ENCODE assay signal across 8 mouse cellular contexts in the genomic region with DNA sequence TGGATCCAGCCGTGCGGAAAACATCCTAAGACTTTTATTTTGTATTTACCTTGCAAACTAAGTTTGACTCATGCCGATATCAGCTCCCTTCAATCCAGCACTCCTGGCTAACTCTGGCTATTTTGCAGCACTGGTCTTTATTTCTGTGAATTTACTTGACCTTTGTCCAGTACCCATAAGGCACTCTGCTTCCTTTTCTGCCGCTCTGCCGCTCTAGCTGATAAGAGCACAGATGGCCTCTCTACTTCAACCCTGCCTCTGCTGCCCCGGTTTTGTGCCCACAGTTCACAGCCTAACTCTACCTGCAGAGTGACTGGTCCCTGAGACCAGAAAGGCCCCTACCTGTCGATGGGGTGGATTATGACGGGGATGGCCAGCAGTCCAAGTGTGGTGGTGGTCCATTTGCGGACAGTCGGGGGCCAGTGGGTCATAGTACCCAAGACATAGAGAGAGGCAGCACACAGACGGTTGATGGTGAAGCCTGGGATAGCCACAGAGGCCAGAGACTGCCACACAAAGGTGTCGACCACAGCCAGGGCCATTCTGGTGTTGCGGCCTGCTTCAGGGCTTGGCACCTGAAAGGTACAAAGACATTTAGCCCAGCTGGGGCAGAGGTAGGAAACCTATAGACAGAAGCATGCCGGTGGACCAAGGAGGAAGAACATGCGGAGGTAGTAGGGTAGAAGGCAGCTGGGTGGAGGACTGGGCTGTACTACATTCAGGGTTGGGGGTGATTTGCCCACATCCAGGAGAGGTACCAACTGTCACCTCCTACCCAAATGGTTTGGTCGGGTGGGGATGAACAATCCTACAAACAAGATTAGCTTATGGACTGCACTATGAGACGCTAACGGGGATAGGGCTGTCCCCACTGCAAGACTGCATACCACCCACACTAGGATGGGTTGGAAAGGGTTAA. TPM values are rescaled to one million over a fixed set of nuclear protein-coding genes. Genes with fewer than 3 reads are reported as not detected.
A peak's percentile ranks its signal among the peaks of the same experiment; 100 is the strongest.
DNase-seq lines count a peak whose midpoint lies in the region; ATAC-seq lines count a peak whose summit lies in the region.

No protein-coding gene starts in this region.

- H3K4me2 ChIP-seq in hindbrain, embryonic 13.5 days, result peak overlapping the region; percentile 90
- H3K4me2 ChIP-seq in hindbrain, embryonic 11.5 days (replicated peaks; ENCODE audit: low read depth, low read length), result no peak overlapping the region
- H3K4me2 ChIP-seq in liver, embryonic 16.5 days (ENCODE audit: low read depth, low read length), result peak overlapping the region; percentile 86

- no peak for ATAC-seq in hindbrain, embryonic 13.5 days (ENCODE audit: low FRiP score)
- no peak for ATAC-seq in hindbrain, embryonic 11.5 days (ENCODE audit: low FRiP score)
- no peak for ATAC-seq in liver, embryonic 16.5 days (ENCODE audit: low read depth)
- no peak for ATAC-seq in granulocyte monocyte progenitor cell, adult 5-6 weeks (replicated peaks; ENCODE audit: poor library complexity, severe bottlenecking)

- 0 out of 2 replicates have a peak overlapping the region, but pooled peaks have one; percentile 14 for H3K9ac ChIP-seq in hindbrain, embryonic 13.5 days
- no peak overlapping the region for H3K9ac ChIP-seq in hindbrain, embryonic 11.5 days (ENCODE audit: low read depth, low read length)
- H3K9ac ChIP-seq in liver, embryonic 16.5 days (ENCODE audit: low read depth, low read length), result peak overlapping the region; percentile 76

- peaks cover 19% of the 10 kb centered on the region for H3K36me3 ChIP-seq in hindbrain, embryonic 13.5 days
- H3K36me3 ChIP-seq in hindbrain, embryonic 11.5 days (ENCODE audit: control insufficient read depth, insufficient read depth, low read length), result no peaks in the 10 kb centered on the region
- H3K36me3 ChIP-seq in liver, embryonic 16.5 days (ENCODE audit: control insufficient read depth, insufficient read depth), result peaks cover 23% of the 10 kb centered on the region

- H3K4me3 ChIP-seq in hindbrain, embryonic 13.5 days, result peak overlapping the region; percentile 50; the same call in 1 of the 2 replicates
- H3K4me3 ChIP-seq in hindbrain, embryonic 11.5 days (ENCODE audit: low read depth, low read length), result no peak overlapping the region
- H3K4me3 ChIP-seq in brown adipose tissue, adult 24 weeks (ENCODE audit: insufficient read depth, low read depth, low read length), result peak overlapping the region; percentile 81
- peak overlapping the region; percentile 72 for H3K4me3 ChIP-seq in liver, embryonic 16.5 days (ENCODE audit: low read depth, low read length)

- WGBS in hindbrain, embryonic 13.5 days, result 87% methylated on average over 18 of the region's 18 CpGs
- 89% methylated on average over 18 of the region's 18 CpGs for WGBS in hindbrain, embryonic 11.5 days
- 64% methylated on average over 18 of the region's 18 CpGs for WGBS in liver, embryonic 16.5 days (ENCODE audit: insufficient replicate concordance)

- no peaks in the 10 kb centered on the region for H3K27me3 ChIP-seq in hindbrain, embryonic 13.5 days
- H3K27me3 ChIP-seq in hindbrain, embryonic 11.5 days (ENCODE audit: control insufficient read depth, insufficient read depth, low read length), result no peaks in the 10 kb centered on the region
- no peaks in the 10 kb centered on the region for H3K27me3 ChIP-seq in liver, embryonic 16.5 days (ENCODE audit: control insufficient read depth, insufficient read depth, low read depth, low read length)

- H3K4me1 ChIP-seq in hindbrain, embryonic 13.5 days (replicated peaks), result peaks cover 34% of the 10 kb centered on the region
- peaks cover 3% of the 10 kb centered on the region; the same call in 1 of the 2 replicates for H3K4me1 ChIP-seq in hindbrain, embryonic 11.5 days (replicated peaks; ENCODE audit: control insufficient read depth, insufficient read depth, low read length)
- peaks cover 3% of the 10 kb centered on the region; the same call in 1 of the 2 replicates for H3K4me1 ChIP-seq in brown adipose tissue, adult 24 weeks (ENCODE audit: control insufficient read depth, insufficient read depth, insufficient read length, low read length)
- peaks cover 32% of the 10 kb centered on the region for H3K4me1 ChIP-seq in liver, embryonic 16.5 days (ENCODE audit: control insufficient read depth, low read depth, low read length)

- H3K27ac ChIP-seq in hindbrain, embryonic 13.5 days, result no peak overlapping the region
- H3K27ac ChIP-seq in hindbrain, embryonic 11.5 days (ENCODE audit: low read depth, low read length), result no peak overlapping the region
- H3K27ac ChIP-seq in brown adipose tissue, adult 24 weeks (replicated peaks; ENCODE audit: low read depth, low read length), result no peak overlapping the region
- peak overlapping the region; percentile 20 for H3K27ac ChIP-seq in liver, embryonic 16.5 days (ENCODE audit: low read length)

- no peak for DNase-seq in hindbrain, embryonic 11.5 days (ENCODE audit: low spot score)
- peak; percentile 68 for DNase-seq in ES-CJ7 (ENCODE audit: low read depth, low spot score)
- DNase-seq in adipocyte (ENCODE audit: low spot score), result no peak
- no peak for DNase-seq in cerebellum, postnatal 36 days

- H3K9me3 ChIP-seq in hindbrain, embryonic 13.5 days, result 0 out of 2 replicates have a peak, but pooled peaks cover 4% of the 10 kb centered on the region
- H3K9me3 ChIP-seq in hindbrain, embryonic 11.5 days (ENCODE audit: control insufficient read depth, low read length), result no peaks in the 10 kb centered on the region
- peaks cover 4% of the 10 kb centered on the region for H3K9me3 ChIP-seq in liver, embryonic 16.5 days (replicated peaks; ENCODE audit: control insufficient read depth, low read length)

RNA-seq across cellular contexts. Expression of gene Mtfp1, which starts 1.5 kb away (rescaled TPM):
- 5.7 and 6.2 TPM in 2 replicates for polyA plus RNA-seq in hindbrain, embryonic 13.5 days (2015; fragmentation: Nextera tagmentation; extraction: Ambion mirVana)
- polyA plus RNA-seq in hindbrain, embryonic 11.5 days (2014; fragmentation: Nextera tagmentation; extraction: Ambion mirVana), result 5.7 and 6.2 TPM in 2 replicates
- polyA plus RNA-seq in brown adipose tissue, adult 24 weeks (2012; ENCODE audit: insufficient read depth, insufficient read length, missing spikeins), result 54.3 and 54.8 TPM in 2 replicates
- polyA plus RNA-seq in liver, embryonic 16.5 days (2015; fragmentation: Nextera tagmentation; extraction: Ambion mirVana), result 17.9 and 19.7 TPM in 2 replicates
- total RNA-seq in granulocyte monocyte progenitor cell, adult 5-6 weeks (2014; fragmentation: Nextera tagmentation), result 9.9 and 11.1 TPM in 2 replicates
- 8.7 and 13.3 TPM in 2 replicates for total RNA-seq in granulocyte monocyte progenitor cell, adult 5-6 weeks (2017)

RNA-seq across cellular contexts. Expression of gene Sec14l3, which starts 29.1 kb away (rescaled TPM):
- 0.08 and 0.35 TPM in 2 replicates for polyA plus RNA-seq in hindbrain, embryonic 13.5 days (2015; fragmentation: Nextera tagmentation; extraction: Ambion mirVana)
- polyA plus RNA-seq in hindbrain, embryonic 11.5 days (2014; fragmentation: Nextera tagmentation; extraction: Ambion mirVana), result not detected in 2 replicates
- polyA plus RNA-seq in brown adipose tissue, adult 24 weeks (2012; ENCODE audit: insufficient read depth, insufficient read length, missing spikeins), result not detected in 2 replicates
- not detected in 2 replicates for polyA plus RNA-seq in liver, embryonic 16.5 days (2015; fragmentation: Nextera tagmentation; extraction: Ambion mirVana)
- total RNA-seq in granulocyte monocyte progenitor cell, adult 5-6 weeks (2014; fragmentation: Nextera tagmentation), result not detected in 2 replicates
- total RNA-seq in granulocyte monocyte progenitor cell, adult 5-6 weeks (2017), result not detected in 2 replicates

RNA-seq across cellular contexts. Expression of gene Sec14l2, which starts 29.5 kb away (rescaled TPM):
- 2.3 and 3.4 TPM in 2 replicates for polyA plus RNA-seq in hindbrain, embryonic 13.5 days (2015; fragmentation: Nextera tagmentation; extraction: Ambion mirVana)
- polyA plus RNA-seq in hindbrain, embryonic 11.5 days (2014; fragmentation: Nextera tagmentation; extraction: Ambion mirVana), result 1.7 and 2.1 TPM in 2 replicates
- 0.63 TPM in 1 of 2 replicates, not detected in the other for polyA plus RNA-seq in brown adipose tissue, adult 24 weeks (2012; ENCODE audit: insufficient read depth, insufficient read length, missing spikeins)
- polyA plus RNA-seq in liver, embryonic 16.5 days (2015; fragmentation: Nextera tagmentation; extraction: Ambion mirVana), result 11.6 and 12.0 TPM in 2 replicates
- total RNA-seq in granulocyte monocyte progenitor cell, adult 5-6 weeks (2014; fragmentation: Nextera tagmentation), result not detected in 2 replicates
- not detected in 2 replicates for total RNA-seq in granulocyte monocyte progenitor cell, adult 5-6 weeks (2017)

RNA-seq across cellular contexts. Expression of gene Rnf215, which starts 41.3 kb away (rescaled TPM):
- 42.9 and 44.0 TPM in 2 replicates for polyA plus RNA-seq in hindbrain, embryonic 13.5 days (2015; fragmentation: Nextera tagmentation; extraction: Ambion mirVana)
- polyA plus RNA-seq in hindbrain, embryonic 11.5 days (2014; fragmentation: Nextera tagmentation; extraction: Ambion mirVana), result 24.8 and 31.8 TPM in 2 replicates
- polyA plus RNA-seq in brown adipose tissue, adult 24 weeks (2012; ENCODE audit: insufficient read depth, insufficient read length, missing spikeins), result 5.9 and 8.4 TPM in 2 replicates
- polyA plus RNA-seq in liver, embryonic 16.5 days (2015; fragmentation: Nextera tagmentation; extraction: Ambion mirVana), result 4.6 and 5.0 TPM in 2 replicates
- 10.5 and 13.1 TPM in 2 replicates for total RNA-seq in granulocyte monocyte progenitor cell, adult 5-6 weeks (2014; fragmentation: Nextera tagmentation)
- 6.6 and 7.8 TPM in 2 replicates for total RNA-seq in granulocyte monocyte progenitor cell, adult 5-6 weeks (2017)
